Mouse (Mus musculus): ENCODE measurements at regions not wholly inside any gene's neighbourhood (a gene's known extent, or its start where the extent isn't known, plus 50 kb on each side); places are given as distances from the start of the nearest gene placed in this dataset.

GRCm38 (mm10) chr14:62196776-62197175, 95.6 kb upstream of the Rnaseh2b start:
- no peaks in the 10 kb centered on the region for H3K4me1 ChIP-seq (ENCODE audit: insufficient read depth, low read depth, low read length)
- no peaks in the 10 kb centered on the region for H3K36me3 ChIP-seq (replicated peaks)
- no peak overlapping the region for H3K4me3 ChIP-seq (ENCODE audit: low read depth, low read length)
- TF ChIP-seq CTCF (IDR thresholded peaks at IDR 0.05; ENCODE audit: low read depth, low read length) (no peak), POLR2AphosphoS5 (IDR thresholded peaks at IDR 0.05; ENCODE audit: insufficient replicate concordance, low read depth, low read length) (no peak)
- H3K27me3 ChIP-seq (ENCODE audit: insufficient read depth, low read length): 0 out of 2 replicates have a peak, but pooled peaks cover 4% of the 10 kb centered on the region
- ATAC-seq (ENCODE audit: extremely low read depth, insufficient number of reproducible peaks, low FRiP score, poor library complexity, severe bottlenecking): no peak
- no peaks in the 10 kb centered on the region for H3K9me3 ChIP-seq (replicated peaks)
- DNase-seq (ENCODE audit: low spot score): no peak

GRCm38 (mm10) chr14:62198476-62199190, 93.8 kb upstream of the Rnaseh2b start:
- no peak for TF ChIP-seq POLR2AphosphoS5 (IDR thresholded peaks at IDR 0.05; ENCODE audit: insufficient replicate concordance, low read depth, low read length)
- no peak for TF ChIP-seq GATA2 (IDR thresholded peaks at IDR 0.05; ENCODE audit: borderline replicate concordance, low read depth, low read length)
- TF ChIP-seq GATA1 (IDR thresholded peaks at IDR 0.05; ENCODE audit: borderline replicate concordance, low read length): no peak
- TF ChIP-seq CTCF (IDR thresholded peaks at IDR 0.05; ENCODE audit: low read depth, low read length): no peak
- no peak for TF ChIP-seq TAL1 (conservative IDR thresholded peaks at IDR 0.05; ENCODE audit: low read depth, low read length)
- ATAC-seq (ENCODE audit: extremely low read depth, insufficient number of reproducible peaks, low FRiP score, poor library complexity, severe bottlenecking): no peak
- DNase-seq (ENCODE audit: low spot score): no peak
- H3K27me3 ChIP-seq (ENCODE audit: insufficient read depth, low read length): 0 out of 2 replicates have a peak, but pooled peaks cover 4% of the 10 kb centered on the region
- no peaks in the 10 kb centered on the region for H3K4me1 ChIP-seq (ENCODE audit: insufficient read depth, low read depth, low read length)
- no peak overlapping the region for H3K4me3 ChIP-seq (ENCODE audit: low read depth, low read length)
- H3K9me3 ChIP-seq (replicated peaks): no peaks in the 10 kb centered on the region
- no peaks in the 10 kb centered on the region for H3K36me3 ChIP-seq (replicated peaks)

- H3K9me3 ChIP-seq (replicated peaks): no peaks in the 10 kb centered on the region
- TF ChIP-seq POLR2AphosphoS5 (IDR thresholded peaks at IDR 0.05; ENCODE audit: insufficient replicate concordance, low read depth, low read length) (no peak), TAL1 (conservative IDR thresholded peaks at IDR 0.05; ENCODE audit: low read depth, low read length) (no peak), CTCF (IDR thresholded peaks at IDR 0.05; ENCODE audit: low read depth, low read length) (no peak), GATA1 (IDR thresholded peaks at IDR 0.05; ENCODE audit: borderline replicate concordance, low read length) (no peak), GATA2 (IDR thresholded peaks at IDR 0.05; ENCODE audit: borderline replicate concordance, low read depth, low read length) (no peak)
- no peak for ATAC-seq (ENCODE audit: extremely low read depth, insufficient number of reproducible peaks, low FRiP score, poor library complexity, severe bottlenecking)
- no peaks in the 10 kb centered on the region for H3K36me3 ChIP-seq (replicated peaks)
- no peaks in the 10 kb centered on the region for H3K4me1 ChIP-seq (ENCODE audit: insufficient read depth, low read depth, low read length)
- H3K4me3 ChIP-seq (ENCODE audit: low read depth, low read length): no peak overlapping the region
- no peak for DNase-seq (ENCODE audit: low spot score)
- no peaks in the 10 kb centered on the region; the same call in none of the 2 replicates for H3K27me3 ChIP-seq (ENCODE audit: insufficient read depth, low read length)
Measured at GRCm38 (mm10) chr14:62215071-62215470, 77.3 kb upstream of the Rnaseh2b start.

GRCm38 (mm10) chr14:62216995-62217394, 75.4 kb upstream of the Rnaseh2b start:
- no peak for ATAC-seq (ENCODE audit: extremely low read depth, insufficient number of reproducible peaks, low FRiP score, poor library complexity, severe bottlenecking)
- Histone ChIP-seq H3K36me3 (replicated peaks) (no peaks in the 10 kb centered on the region), H3K27me3 (ENCODE audit: insufficient read depth, low read length) (no peaks in the 10 kb centered on the region; the same call in none of the 2 replicates), H3K9me3 (replicated peaks) (no peaks in the 10 kb centered on the region), H3K4me1 (ENCODE audit: insufficient read depth, low read depth, low read length) (no peaks in the 10 kb centered on the region), H3K4me3 (ENCODE audit: low read depth, low read length) (no peak overlapping the region)
- TF ChIP-seq CTCF (IDR thresholded peaks at IDR 0.05; ENCODE audit: low read depth, low read length): no peak
- no peak for TF ChIP-seq TAL1 (conservative IDR thresholded peaks at IDR 0.05; ENCODE audit: low read depth, low read length)
- TF ChIP-seq GATA1 (IDR thresholded peaks at IDR 0.05; ENCODE audit: borderline replicate concordance, low read length): no peak
- TF ChIP-seq POLR2AphosphoS5 (IDR thresholded peaks at IDR 0.05; ENCODE audit: insufficient replicate concordance, low read depth, low read length): no peak
- DNase-seq (ENCODE audit: low spot score): no peak

GRCm38 (mm10) chr14:62217971-62218370, 74.4 kb upstream of the Rnaseh2b start:
- DNase-seq (ENCODE audit: low spot score) (no peak), ATAC-seq (ENCODE audit: extremely low read depth, insufficient number of reproducible peaks, low FRiP score, poor library complexity, severe bottlenecking) (no peak)
- no peaks in the 10 kb centered on the region for H3K9me3 ChIP-seq (replicated peaks)

GRCm38 (mm10) chr14:62218716-62219115, 73.7 kb upstream of the Rnaseh2b start:
- no peak for DNase-seq (ENCODE audit: low spot score)
- TF ChIP-seq CTCF (IDR thresholded peaks at IDR 0.05; ENCODE audit: low read depth, low read length): no peak
- no peak for TF ChIP-seq TAL1 (conservative IDR thresholded peaks at IDR 0.05; ENCODE audit: low read depth, low read length)

More at GRCm38 (mm10) chr14:62217971-62218370, 74.4 kb upstream of the Rnaseh2b start:
- Histone ChIP-seq H3K4me3 (ENCODE audit: low read depth, low read length) (no peak overlapping the region), H3K27me3 (ENCODE audit: insufficient read depth, low read length) (no peaks in the 10 kb centered on the region; the same call in none of the 2 replicates), H3K4me1 (ENCODE audit: insufficient read depth, low read depth, low read length) (no peaks in the 10 kb centered on the region), H3K36me3 (replicated peaks) (no peaks in the 10 kb centered on the region)
- TF ChIP-seq GATA1 (IDR thresholded peaks at IDR 0.05; ENCODE audit: borderline replicate concordance, low read length) (no peak), CTCF (IDR thresholded peaks at IDR 0.05; ENCODE audit: low read depth, low read length) (no peak), TAL1 (conservative IDR thresholded peaks at IDR 0.05; ENCODE audit: low read depth, low read length) (no peak), GATA2 (IDR thresholded peaks at IDR 0.05; ENCODE audit: borderline replicate concordance, low read depth, low read length) (no peak), POLR2AphosphoS5 (IDR thresholded peaks at IDR 0.05; ENCODE audit: insufficient replicate concordance, low read depth, low read length) (no peak)

More at GRCm38 (mm10) chr14:62218716-62219115, 73.7 kb upstream of the Rnaseh2b start:
- no peaks in the 10 kb centered on the region for H3K4me1 ChIP-seq (ENCODE audit: insufficient read depth, low read depth, low read length)
- H3K36me3 ChIP-seq (replicated peaks): no peaks in the 10 kb centered on the region
- ATAC-seq (ENCODE audit: extremely low read depth, insufficient number of reproducible peaks, low FRiP score, poor library complexity, severe bottlenecking): no peak
- no peaks in the 10 kb centered on the region for H3K9me3 ChIP-seq (replicated peaks)
- H3K27me3 ChIP-seq (ENCODE audit: insufficient read depth, low read length): no peaks in the 10 kb centered on the region; the same call in none of the 2 replicates
- no peak overlapping the region for H3K4me3 ChIP-seq (ENCODE audit: low read depth, low read length)

Data from G1E (cell line).